Mouse (Mus musculus): ENCODE measurements at regions not wholly inside any gene's neighbourhood (a gene's known extent, or its start where the extent isn't known, plus 50 kb on each side); places are given as distances from the start of the nearest gene placed in this dataset.

- TF ChIP-seq CTCF (IDR thresholded peaks at IDR 0.05; ENCODE audit: borderline replicate concordance, control insufficient read depth, extremely low read depth, insufficient read depth, low read length, poor library complexity): no peak
- no peak for TF ChIP-seq POLR2A (IDR thresholded peaks at IDR 0.05; ENCODE audit: control insufficient read depth, extremely low read depth, insufficient read depth, low read length, poor library complexity)
Observed at GRCm38 (mm10) chr15:61535180-61535579, 612.4 kb upstream of the A1bg start.
